Mouse (Mus musculus) heart, postnatal 4 days (tissue): Measurements from ENCODE around the gene Hfm1. TPM values are rescaled to one million over a fixed set of nuclear protein-coding genes. Genes with fewer than 3 reads are reported as not detected.

Experiments
- DNase-seq: peaks from one replicate; pipeline ENCODE4 v3.0.0; 2021
- microRNA-seq, 2 experiments: library from miRNA; unstranded; fragments of <30 nt; microRNA quantifications; one replicate each; pipeline ENCODE4 v1.2.0; 2021 to 2022
- total RNA-seq, 2 experiments: library from RNA; stranded (reverse); gene quantifications; 2 replicates each; pipeline ENCODE4 v1.2.3; 2021

Hfm1 gene
- total RNA-seq, 2 experiments from 2014 or later: 0.34 TPM; not detected in 1

DNA sequence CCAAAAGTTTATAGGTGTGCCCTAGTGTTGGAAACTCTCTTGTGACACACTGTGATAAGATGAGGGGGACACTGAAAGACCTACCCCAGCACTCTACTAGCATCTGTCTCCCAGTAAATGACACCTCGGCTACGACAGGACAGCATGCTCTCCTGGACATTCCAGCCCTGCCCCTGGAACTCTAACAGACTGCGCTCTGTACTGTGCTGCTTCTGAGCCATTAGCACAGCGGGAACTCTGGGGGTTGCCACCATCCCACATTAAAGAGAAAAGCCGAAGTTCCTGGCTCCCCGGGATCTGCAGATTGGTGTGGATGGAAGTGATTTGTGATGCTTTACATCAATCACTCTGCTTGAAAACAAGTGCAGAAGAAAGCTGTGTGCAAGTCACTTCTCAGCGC lies 93.1 kb downstream of the Hfm1 start:
- no peak for DNase-seq

DNA sequence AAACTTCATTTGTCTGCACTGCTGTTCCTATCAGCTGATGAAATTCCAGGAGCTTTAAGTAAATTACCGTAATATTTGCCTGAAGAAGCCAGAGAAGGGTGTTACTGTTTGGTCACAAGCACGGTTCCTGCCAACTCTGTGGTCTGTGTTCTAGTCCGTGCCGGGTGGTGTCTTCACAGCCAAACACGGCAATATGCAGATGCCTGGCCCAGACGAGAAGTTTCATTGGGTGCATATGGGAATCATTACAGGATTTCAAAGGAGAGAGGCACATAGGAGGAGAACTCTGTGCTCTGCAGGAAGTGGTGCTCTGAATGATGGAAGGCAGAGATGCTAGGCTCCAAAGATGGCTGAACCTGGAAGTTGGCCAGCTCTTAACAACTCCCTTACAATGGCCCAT lies 94.7 kb downstream of the Hfm1 start:
- DNase-seq: no peak

- no peak for DNase-seq
These were observed 95.3 kb downstream of the Hfm1 start for GRCm38 (mm10) chr5:106830775-106831174.

GRCm38 (mm10) chr5:106826740-106827139 lies 99.4 kb downstream of the Hfm1 start:
- DNase-seq: no peak

GRCm38 (mm10) chr5:106826044-106826443 lies 100.1 kb downstream of the Hfm1 start:
- no peak for DNase-seq

DNA sequence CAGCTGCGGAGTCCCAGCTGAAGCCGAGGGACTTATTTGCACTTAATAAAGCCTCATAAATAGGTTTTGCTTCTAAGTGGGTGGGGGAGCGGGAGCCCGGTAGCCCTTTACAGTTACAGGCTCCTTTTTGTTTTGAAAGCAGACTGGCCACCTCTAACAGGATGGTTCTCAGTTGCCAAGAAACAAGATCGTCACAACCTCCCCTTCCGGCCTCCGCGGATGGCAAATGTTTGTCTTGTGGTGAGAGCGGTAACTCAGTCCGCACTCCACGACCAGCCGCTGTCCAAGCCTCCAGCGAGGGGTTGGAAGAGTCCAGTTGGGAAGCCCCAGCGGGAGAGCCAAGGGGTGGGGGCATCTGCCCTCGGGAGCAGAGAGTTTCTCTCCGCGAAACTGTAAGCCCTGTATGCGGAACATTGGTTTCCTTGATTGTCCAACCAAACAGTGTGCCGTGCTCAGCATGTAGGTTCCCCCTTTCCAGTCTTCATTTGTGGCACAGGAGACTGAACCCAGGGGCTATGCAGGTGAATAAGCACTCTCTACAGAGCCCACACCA lies 100.7 kb downstream of the Hfm1 start:
- DNase-seq: peak; percentile 12

- no peak for DNase-seq
These were observed 101.4 kb downstream of the Hfm1 start for GRCm38 (mm10) chr5:106824716-106825115.

GRCm38 (mm10) chr5:106819630-106820029 lies 106.5 kb downstream of the Hfm1 start:
- DNase-seq: no peak

DNA sequence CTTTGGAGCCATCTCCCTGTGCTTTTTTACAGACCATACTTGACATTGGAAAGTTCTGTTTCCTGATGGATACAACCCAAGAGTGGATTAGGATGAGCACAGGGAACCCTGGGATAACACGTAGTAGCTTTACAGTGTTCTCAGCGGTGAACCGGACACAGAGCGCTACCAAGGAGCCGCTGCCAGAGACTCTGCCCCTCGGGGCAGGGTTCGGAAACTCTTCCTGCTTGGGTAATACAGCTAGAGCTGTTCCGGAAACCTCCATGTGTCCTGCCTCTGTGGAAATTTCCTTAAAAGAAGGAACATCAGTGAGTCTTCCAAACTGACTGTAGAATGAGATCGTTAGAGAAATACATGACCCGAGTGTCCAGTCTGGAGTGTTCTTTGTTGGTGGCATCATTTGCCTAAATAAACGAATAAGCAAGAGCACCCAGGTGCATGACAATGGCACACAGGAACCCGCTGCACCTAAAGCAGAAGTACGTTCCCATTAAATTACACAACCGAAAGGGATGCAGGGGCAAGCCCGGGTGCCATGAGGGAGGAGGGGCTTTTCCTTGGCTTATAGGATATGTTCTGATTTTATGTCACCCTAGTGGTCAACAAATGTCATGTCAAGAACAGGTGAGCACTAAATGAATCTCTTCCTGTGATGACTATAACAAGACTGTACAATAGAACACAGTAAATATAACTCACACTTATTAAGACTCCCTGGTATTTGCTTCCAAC lies 110.0 kb downstream of the Hfm1 start:
- DNase-seq: no peak

- no peak for DNase-seq
These were observed 111.5 kb downstream of the Hfm1 start for GRCm38 (mm10) chr5:106814611-106815010.

- peak; percentile 87 for DNase-seq
These were observed 123.0 kb downstream of the Hfm1 start for GRCm38 (mm10) chr5:106803094-106803493.

- DNase-seq: peak; percentile 95
These were observed 124.0 kb downstream of the Hfm1 start for GRCm38 (mm10) chr5:106801886-106802798.

- DNase-seq: no peak
These were observed 124.8 kb downstream of the Hfm1 start for GRCm38 (mm10) chr5:106801215-106801863.

GRCm38 (mm10) chr5:106797896-106798295 lies 128.2 kb downstream of the Hfm1 start:
- no peak for DNase-seq

DNA sequence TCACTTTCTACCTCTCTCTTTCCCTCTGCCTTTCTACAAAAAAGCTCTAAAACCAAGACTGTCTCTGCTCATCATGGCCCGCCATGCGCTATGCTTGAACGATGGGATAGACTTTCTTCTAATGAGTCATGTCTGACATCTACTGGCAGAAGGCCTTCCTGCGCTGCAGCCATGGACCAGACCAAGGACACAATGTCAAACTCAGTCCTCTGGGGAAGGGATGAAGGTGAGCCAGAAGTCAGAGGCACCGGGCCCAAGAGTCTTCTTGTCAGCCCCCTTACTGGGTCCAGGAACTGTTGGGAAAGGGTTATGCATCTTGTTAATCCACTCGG lies 134.9 kb downstream of the Hfm1 start:
- DNase-seq: peak; percentile 42

DNA sequence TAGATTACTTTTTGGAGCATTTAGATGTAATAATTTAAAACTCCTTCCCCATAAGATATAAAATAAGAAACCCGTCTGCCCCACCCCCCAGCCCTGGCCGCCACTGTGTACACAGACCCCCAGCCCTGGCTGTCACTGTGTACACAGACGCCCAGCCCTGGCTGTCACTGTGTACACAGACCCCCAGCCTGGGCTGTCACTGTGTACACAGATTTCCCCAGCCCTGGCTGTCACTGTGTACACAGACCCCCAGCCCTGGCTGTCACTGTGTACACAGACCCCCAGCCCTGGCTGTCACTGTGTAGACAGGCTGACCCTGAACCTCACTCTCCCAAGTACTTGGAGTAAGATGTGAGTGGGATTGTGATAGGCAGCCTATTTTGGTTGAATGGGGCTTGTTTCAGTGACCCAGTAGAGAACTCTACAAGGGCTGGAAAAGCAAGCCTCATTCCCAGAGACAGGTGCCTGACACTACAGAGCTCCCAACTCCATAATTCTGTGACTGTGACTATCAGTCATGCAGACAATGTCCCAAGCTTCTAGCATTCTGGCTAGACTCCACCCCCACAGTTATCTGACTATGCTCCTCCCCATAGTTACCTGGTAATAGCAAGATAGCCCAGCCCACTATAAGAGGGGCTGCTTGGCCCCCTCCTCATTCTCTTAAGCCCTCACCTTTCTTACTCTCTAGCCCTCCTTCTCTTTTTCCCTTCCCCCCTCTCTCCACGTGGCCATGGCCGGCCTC lies 135.5 kb downstream of the Hfm1 start:
- DNase-seq: no peak

Small RNAs within 50 kb of the gene (microRNA-seq; reads per million reads assigned to microRNA genes)
- 0 reads per million in 2 experiments for gene Gm27527

Other genes with a start within 250 kb of the Hfm1 start
- 100 to 1,000 TPM; 101 to 107 TPM for gene Zfp644, start 229.0 kb downstream of the Hfm1 start, total RNA-seq
- 1 to 10 TPM; 6.8 to 8.0 TPM for gene Cdc7, start 38.0 kb upstream of the Hfm1 start, total RNA-seq